In genomic region chr14:15355512-15355911, GRCm38 (mm10) we compare ENCODE assay signal across 9 mouse cellular contexts.
DNase-seq lines count a peak whose midpoint lies in the region; TF ChIP-seq lines count a peak whose summit lies in the region.
"Had no signal": no experiment of that assay in that cellular context is flagged by ENCODE, and none has a peak within 500 bp of the region (broad histone marks: within the 10 kb centered on the region; RNA-seq: fewer than 3 reads in every experiment).

No protein-coding gene starts in this region.

- H3K4me3 ChIP-seq in cortical plate, adult 2 months (ENCODE audit: insufficient read depth, low read length) = no peak overlapping the region
- no peak overlapping the region for H3K4me3 ChIP-seq in heart, adult 2 months
- H3K4me3 ChIP-seq: limb, embryonic 15.5 days had no signal

- peak; percentile 50 for DNase-seq in ES-CJ7 (ENCODE audit: low read depth, low spot score)
- peak; percentile 73 to 78 for DNase-seq in adrenal gland, adult 18-20 months (ENCODE audit: low spot score in 2 of 2)
- DNase-seq in heart, adult 2 months = peak; percentile 68 to 82
- peak; percentile 77 for DNase-seq in layer of hippocampus, adult 9-10 months (ENCODE audit: low spot score)
- peak; percentile 80 for DNase-seq in lung, postnatal 36 days
- peak; percentile 47 for DNase-seq in skeletal muscle tissue, adult 2 months (ENCODE audit: low read depth, low spot score)
- no peak for DNase-seq in yolk sac, embryonic 10.5 days (ENCODE audit: low spot score)

- H3K79me2 ChIP-seq in heart, adult 2 months (replicated peaks; ENCODE audit: control insufficient read depth, insufficient read depth, low read length) = no peaks in the 10 kb centered on the region

- intact Hi-C loops in heart, adult 2 months (cut with DNase I) = loop anchor here (1.0 to 5.0 kb wide), 4 partner anchors 81 to 1025 kb away; no protein-coding TSS in a partner anchor

- WGBS in heart, adult 2 months = 10% methylated on average over 3 of the region's 3 CpGs

- no peak for TF ChIP-seq POLR2A in cortical plate, adult 2 months (IDR thresholded peaks at IDR 0.05; ENCODE audit: extremely low read depth, insufficient read depth, low read length)
- TF ChIP-seq POLR2A in heart, adult 2 months (IDR thresholded peaks at IDR 0.05; ENCODE audit: insufficient read depth, low read depth, low read length) = no peak

- H3K27me3 ChIP-seq in heart, adult 2 months (ENCODE audit: control insufficient read depth, insufficient read depth, low read length) = no peaks in the 10 kb centered on the region
- H3K27me3 ChIP-seq: limb, embryonic 15.5 days had no signal

- no peak overlapping the region for H3K27ac ChIP-seq in cortical plate, adult 2 months (ENCODE audit: insufficient read depth, low read length)
- no peak overlapping the region for H3K27ac ChIP-seq in heart, adult 2 months
- H3K27ac ChIP-seq: limb, embryonic 15.5 days had no signal

- TF ChIP-seq CTCF in cortical plate, adult 2 months (IDR thresholded peaks at IDR 0.05; ENCODE audit: extremely low read depth, insufficient read depth, low read length) = peak; percentile 87
- TF ChIP-seq CTCF in heart, adult 2 months (IDR thresholded peaks at IDR 0.05) = peak; percentile 97

- peaks cover 2% of the 10 kb centered on the region; the same call in 1 of the 2 replicates for H3K4me1 ChIP-seq in cortical plate, adult 2 months (ENCODE audit: control insufficient read depth, insufficient read depth, low read length)
- H3K4me1 ChIP-seq in heart, adult 2 months (ENCODE audit: control insufficient read depth, insufficient read depth, low read length) = peaks cover 7% of the 10 kb centered on the region
- H3K4me1 ChIP-seq: limb, embryonic 15.5 days had no signal

- no peak overlapping the region for H3K9ac ChIP-seq in heart, adult 2 months (ENCODE audit: low read depth, low read length)
- H3K9ac ChIP-seq: limb, embryonic 15.5 days had no signal

- peak; percentile 79 for TF ChIP-seq EP300 in heart, adult 2 months (IDR thresholded peaks at IDR 0.05; ENCODE audit: insufficient read depth, low read depth, low read length)

- peaks cover 11% of the 10 kb centered on the region for H3K36me3 ChIP-seq in heart, adult 2 months (ENCODE audit: control insufficient read depth, insufficient read depth, low read length)
- H3K36me3 ChIP-seq: limb, embryonic 15.5 days had no signal
